Mouse (Mus musculus) forelimb bud, embryonic 11.5 days (tissue): ENCODE measurements around the gene Rap2c.

ENCODE experiments used
- DNase-seq: peaks from one replicate; pipeline ENCODE4 v3.0.0-alpha.2; 2012; ENCODE audit warnings: low read depth, low spot score

The Rap2c gene

GRCm38 (mm10) chrX:50969907-50970306, 47.9 kb downstream of the Rap2c start:
- no peak for DNase-seq

GRCm38 (mm10) chrX:50968157-50968932, 49.5 kb downstream of the Rap2c start:
- peak; percentile 16 for DNase-seq

GRCm38 (mm10) chrX:50965157-50965556, 52.7 kb downstream of the Rap2c start:
- DNase-seq = no peak

GRCm38 (mm10) chrX:50962955-50963354, 54.9 kb downstream of the Rap2c start:
- DNase-seq = no peak
